Mouse (Mus musculus) adrenal gland, adult 18-20 months (tissue): ENCODE results near the gene Cfdp1. TPM values are rescaled to one million over a fixed set of nuclear protein-coding genes. Genes with fewer than 3 reads are reported as not detected.
A peak's percentile ranks its signal among the peaks of the same experiment; 100 is the strongest.

Experiments
- DNase-seq, 2 experiments: peaks; one replicate each; pipeline ENCODE4 v3.0.0; 2021 to 2022; ENCODE audit warnings: low spot score in 2 of 2
- total RNA-seq, 2 experiments: library from RNA; stranded (reverse); gene quantifications; 1 replicate in 1 of 2; 2 replicates in 1 of 2; pipeline ENCODE4 v1.2.3; 2021

Cfdp1 gene
- total RNA-seq, 2 experiments from 2014 or later = 68.2 to 77.9 TPM

DNA sequence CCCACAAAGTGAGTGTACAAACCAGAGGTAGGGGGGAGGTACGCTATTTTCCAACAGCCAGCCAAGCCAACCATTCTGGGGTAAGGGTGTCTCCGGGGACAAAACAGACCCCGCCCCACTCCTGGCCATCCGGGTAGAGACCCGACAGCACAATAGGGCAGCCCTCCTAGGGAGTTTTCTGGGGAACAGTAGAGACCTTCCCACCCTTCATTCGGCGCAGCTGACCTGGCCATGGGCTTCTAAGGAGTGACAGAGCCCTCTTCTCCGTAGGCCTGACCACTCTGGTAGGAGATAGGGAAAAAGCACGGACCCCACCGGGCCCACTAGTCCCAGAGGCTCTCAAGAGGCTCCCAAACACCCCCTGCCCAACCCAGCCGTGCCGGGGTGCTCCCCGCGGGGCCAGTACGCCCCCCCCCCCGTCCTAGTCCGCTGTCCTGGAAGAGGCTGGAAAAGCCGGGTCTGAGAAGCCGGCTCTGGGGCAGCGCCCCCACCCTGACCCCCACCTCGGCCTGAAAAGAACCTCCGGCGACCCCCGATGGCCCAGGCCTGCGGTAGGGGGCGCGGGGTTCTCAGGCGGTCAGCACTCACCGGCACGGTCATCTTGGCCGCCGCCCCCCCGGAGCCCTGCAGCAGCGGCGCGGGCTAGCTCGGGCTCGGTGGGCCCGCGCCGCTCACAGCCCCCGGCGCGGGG, 110.8 kb downstream of the Cfdp1 start:
- no peak for DNase-seq

DNA sequence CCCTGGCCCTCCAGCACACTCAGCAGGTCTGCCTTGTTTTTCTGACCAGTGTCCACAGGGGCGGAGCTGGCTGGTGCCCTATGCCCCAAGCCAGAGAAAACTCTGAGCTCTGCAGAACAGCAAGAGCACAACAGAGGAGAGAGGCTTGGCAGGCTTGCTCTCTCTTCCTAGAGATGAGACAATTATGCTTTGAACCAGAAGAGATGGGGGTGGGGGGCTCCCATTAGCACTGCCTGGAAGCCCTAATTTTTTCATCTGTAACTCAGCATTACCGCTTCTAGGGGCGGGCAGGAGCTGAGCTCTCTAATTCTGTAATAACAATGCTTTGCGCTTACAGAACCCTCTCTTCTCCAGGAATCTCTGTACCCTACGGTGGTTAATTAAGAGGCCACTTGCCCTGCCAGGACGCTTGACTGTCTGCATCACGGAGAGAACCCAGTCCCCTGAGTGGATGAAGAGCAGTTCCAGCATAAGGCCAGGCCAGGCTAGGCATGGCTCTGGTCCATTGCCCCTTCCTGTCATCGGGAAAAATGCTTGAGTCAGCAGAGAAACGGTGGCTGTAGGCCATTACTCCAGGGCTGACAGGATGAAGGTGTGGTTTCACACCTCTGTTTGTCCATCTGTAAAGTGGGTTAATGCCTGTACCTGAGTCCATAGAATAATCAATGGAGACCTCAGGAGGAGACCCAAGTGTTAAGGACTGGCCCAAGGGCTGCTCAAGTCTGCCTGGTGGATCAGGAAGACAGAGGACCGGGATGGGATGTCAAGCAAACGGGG, 111.6 kb downstream of the Cfdp1 start:
- DNase-seq = peak in 1 of 2 experiments; percentile 8

DNA sequence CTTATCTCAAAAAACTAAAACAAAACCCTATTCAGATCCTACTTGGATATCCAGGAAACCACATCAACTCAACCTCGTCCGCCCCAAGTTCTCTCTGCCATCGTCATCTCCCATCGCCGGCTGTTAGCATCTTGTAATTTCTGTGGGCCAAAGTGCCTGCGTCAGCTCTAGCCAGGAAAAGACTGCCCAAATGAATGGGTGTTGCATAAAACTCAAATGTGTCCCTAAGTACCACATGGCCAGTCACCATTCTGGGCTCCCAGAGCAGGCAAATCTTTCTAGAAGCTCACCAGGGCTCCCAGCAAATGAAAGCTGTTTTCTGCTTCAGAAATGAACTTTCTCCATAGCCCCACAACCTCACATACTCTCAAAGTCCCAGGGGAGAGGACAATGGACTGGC, 112.5 kb downstream of the Cfdp1 start:
- DNase-seq = peak; percentile 11 to 26

DNA sequence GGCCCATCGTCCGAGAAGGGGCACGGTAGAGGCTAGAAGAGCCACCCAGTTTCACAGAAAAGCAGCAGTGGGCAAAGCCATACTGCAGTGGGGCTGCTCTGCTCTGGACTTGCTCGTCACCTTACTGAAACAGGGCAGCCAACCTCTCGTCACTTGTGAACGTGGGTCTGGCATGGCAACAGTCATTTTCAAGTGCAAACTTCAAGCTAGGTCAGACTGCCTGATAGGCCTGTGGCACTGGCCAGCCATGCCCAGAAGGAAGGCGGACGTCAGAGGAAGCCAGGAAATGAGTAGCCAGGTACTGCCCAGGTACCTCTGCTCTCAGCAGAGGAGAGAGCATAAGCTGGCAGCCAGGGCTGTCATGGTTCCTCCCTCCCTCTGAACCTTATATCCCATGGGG, 113.1 kb downstream of the Cfdp1 start:
- peak in 1 of 2 experiments; percentile 10 for DNase-seq

DNA sequence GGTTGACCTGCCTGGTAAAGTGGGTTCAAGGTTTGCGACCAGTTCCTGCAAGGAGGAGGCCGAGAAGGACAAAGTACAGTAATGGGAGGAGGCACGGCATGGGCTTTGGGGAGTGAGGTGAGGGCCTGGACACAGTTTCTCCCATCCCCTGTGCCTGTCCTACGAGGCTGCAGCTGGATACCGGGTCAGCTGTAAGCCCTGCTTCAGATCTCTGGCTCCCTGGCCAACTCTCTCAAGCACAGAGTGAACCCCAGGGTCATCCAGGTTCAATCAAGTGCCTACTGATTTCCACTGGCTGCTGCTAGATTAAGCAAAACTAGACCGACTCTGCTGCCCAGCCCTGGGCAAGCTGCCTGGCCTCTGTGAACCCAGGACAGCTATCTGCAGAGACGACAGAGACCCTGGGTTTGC, 113.8 kb downstream of the Cfdp1 start:
- DNase-seq = peak; percentile 17 to 26

DNA sequence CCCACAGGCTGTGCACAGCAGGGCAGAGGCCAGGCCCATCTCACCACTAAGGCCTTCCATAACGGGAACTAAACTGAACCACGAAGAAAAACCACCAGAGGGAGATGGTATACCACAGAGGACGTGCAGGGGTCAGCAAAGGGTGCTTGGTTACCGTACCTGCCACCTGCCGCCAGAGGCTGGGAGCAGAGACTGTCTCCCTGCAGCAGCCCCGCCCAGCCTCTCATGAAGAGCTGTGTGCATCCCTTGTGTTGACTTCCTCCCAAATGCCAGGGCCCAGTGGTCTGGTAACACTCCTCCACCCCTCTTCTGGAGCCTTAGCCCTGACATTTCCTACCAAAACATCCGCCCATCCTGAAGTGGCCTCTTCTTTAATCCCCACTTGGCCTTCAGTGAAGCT, 114.5 kb downstream of the Cfdp1 start:
- DNase-seq = peak; percentile 4 to 34

DNA sequence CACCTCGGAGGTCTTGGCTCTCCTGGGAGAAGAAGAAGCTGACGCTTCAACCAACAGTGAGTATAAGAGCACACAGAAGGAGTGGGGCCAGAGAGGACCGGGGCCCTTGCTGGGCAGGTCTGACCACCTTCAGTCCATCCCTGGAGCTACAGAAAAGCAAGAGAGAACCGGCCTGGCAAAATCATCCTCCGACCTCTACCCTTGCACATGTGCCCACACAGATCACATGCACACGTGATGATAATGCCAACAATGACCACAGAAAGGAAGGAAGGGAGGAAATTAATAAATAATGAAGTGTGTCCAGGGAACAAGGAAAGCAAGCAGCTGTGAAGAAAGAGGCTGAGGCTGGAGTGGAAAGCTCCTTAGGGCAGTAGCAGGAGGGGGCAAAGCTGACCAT, 115.2 kb downstream of the Cfdp1 start:
- no peak for DNase-seq

DNA sequence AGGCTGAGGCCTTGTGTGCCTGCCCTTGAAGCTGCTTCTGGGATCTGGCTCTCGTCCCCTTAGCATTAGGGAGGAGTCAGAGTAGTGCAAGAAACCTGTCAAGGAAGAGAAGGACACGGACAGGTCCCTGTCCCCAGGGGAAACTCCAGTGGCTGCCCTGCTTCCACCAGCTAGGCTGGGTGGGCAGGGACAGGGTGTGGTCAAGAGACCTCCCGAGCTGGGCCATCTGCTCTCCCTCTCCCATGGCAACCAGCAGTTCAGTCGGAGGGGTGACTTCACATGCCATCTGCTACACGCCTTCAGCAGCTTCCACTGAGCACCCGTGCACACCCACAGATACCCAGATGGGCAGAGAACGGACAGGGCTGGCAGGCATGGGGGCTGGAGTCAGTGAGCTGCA, 117.8 kb downstream of the Cfdp1 start:
- peak; percentile 11 to 25 for DNase-seq

DNA sequence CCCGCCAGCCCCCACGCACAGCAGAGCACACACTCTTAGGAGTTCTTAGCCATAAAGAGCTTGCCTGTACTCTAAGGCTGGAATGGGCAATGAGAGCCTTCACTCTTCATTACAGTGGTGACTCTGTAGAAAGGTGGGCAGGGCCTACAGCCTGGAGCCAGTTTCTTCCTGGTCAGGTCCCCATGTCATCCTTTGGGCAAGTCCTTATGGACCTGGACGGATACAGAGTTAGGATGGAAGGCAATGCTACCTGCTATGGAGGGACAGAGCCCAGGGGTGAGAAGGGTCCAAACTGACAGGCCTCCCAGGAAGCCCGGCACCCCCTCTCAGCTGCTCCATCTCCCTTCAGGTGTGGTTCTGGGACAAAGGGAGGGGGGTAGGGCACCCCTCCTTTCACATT, 118.3 kb downstream of the Cfdp1 start:
- no peak for DNase-seq

DNA sequence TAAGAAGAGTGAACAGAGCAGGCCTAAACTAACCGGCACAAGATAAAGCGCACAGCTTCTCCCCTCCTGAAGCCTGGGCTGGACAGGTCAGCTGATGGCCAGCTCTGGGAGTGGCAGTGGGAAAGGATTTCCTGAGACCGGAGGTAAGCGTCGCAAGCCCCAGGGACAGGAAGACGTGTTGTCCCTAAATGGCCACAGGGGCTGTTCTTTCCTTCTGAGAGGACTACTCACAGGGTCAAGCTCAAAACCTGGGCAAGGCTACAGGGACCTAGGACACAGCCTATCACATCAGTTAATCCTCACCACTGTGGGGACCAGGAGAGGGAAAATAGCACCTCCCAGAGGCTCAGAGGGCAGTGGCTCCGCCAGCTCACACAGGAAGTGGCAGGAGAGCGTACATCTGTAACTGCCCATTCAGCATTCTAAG, 118.7 kb downstream of the Cfdp1 start:
- DNase-seq = peak in 1 of 2 experiments; percentile 39

DNA sequence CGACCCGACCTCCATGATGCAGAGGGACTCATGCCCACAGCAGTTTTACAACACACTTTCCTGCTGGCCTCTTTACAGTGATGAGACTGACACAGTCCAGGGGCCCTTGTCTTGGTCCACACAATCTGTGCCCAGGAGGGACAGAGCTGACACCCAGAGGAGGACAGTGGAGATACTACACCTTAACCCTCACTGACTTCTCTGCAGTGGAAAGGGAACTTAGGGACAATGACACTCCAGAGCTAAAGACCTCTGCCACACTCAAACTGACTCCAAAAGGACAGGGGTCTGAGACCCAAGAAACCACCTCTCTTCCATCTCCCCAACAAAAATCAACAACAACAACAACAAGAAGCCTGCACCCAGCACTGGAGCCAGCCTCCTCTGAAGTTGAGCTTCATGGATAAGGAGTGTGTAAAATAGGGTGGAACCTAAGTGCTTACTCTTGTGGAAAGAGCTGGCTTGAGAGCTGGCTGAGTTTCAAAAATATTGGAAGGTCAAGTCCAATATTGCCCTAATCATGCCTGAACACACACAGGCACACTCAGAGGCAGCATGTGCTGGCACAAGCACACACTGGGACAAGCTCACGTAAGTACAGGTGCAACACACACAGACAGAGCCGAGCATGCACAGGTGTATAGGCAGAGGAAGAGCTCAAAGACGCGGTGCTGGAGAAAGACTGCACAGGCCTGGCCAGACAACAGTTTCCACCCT, 119.7 kb downstream of the Cfdp1 start:
- DNase-seq = peak in 1 of 2 experiments; percentile 26

DNA sequence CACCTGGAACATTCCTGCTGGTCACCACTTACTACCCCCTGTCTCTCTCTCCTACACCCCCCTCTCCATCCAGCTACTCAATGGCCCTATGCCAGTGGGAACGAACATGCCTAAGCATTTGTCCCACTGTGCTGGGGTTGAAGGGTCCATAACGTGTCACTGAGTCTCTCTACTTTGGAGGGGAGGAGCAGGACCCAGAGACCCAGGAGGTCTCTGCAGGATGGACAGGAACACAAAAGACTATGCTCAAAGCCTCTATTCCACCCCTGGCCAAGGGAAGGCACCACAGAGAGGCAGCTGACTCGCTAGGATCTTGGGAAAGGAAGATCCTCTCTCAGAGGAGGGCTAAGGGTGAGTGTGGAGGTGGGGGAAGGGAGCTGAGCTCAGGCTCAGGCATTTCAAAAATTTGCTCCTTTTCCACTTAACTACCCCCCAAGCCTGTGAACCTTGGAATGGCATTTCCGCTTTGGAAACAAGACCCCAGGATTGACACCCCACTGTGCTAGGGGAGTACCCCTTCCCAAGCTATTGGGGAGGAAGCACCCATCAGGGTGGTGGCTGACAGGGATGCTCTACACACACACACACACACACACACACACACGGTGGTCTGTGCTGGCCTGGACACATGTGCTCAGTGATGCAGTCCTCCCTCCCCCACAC, 120.4 kb downstream of the Cfdp1 start:
- DNase-seq = no peak

DNA sequence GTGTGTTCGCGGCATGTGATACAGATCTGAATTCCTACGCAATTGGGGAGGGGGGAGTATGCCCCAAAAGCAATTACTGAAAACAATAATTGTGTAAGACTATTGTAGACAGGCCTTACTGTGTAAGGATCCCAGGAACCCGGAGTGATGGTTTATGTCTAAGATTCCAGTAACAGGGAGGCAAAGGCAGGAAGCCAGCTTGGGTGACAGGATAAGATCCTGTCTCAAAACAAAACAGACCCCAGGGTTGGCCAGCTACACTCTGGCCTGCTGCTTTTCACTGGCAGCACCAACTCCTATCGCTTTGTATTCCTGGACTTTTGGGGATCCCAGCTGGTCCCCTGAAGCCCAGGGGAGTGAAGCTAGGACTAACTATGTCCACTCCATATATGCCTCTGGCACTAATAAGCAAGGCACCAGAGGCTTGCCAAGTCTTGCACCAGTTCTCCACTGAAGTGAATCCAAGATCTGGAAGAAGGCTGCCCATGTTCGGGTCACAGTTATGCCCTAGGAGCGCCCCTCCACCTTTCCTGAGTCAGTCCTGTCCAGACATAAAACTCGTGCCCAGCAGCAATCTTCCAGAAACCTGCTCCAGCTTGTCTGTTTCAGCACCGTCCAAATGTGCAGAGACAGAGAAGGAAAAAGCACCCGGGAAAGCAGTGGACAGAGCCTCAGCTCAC, 121.5 kb downstream of the Cfdp1 start:
- DNase-seq = peak in 1 of 2 experiments; percentile 32

DNA sequence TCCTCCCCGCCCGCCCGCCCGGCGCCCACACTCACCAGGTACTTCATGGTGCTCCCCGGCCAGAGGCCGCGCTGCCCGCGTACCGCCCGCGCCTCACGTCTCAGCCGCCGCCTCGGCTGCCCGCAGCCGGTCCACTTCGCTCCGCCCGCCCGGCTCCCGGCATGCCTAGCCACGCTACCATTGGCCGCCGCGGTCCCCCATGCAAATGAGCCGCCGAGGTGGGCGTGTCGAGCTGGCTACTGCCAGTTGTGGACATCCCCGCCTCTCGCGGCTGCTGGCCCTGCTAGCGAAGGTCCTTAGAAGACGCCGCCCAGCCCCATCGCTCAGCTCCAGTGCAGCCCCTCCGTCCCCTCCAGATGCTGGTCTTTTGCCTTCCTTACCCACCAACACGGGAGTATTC, 122.1 kb downstream of the Cfdp1 start:
- DNase-seq = peak; percentile 96 to 97

DNA sequence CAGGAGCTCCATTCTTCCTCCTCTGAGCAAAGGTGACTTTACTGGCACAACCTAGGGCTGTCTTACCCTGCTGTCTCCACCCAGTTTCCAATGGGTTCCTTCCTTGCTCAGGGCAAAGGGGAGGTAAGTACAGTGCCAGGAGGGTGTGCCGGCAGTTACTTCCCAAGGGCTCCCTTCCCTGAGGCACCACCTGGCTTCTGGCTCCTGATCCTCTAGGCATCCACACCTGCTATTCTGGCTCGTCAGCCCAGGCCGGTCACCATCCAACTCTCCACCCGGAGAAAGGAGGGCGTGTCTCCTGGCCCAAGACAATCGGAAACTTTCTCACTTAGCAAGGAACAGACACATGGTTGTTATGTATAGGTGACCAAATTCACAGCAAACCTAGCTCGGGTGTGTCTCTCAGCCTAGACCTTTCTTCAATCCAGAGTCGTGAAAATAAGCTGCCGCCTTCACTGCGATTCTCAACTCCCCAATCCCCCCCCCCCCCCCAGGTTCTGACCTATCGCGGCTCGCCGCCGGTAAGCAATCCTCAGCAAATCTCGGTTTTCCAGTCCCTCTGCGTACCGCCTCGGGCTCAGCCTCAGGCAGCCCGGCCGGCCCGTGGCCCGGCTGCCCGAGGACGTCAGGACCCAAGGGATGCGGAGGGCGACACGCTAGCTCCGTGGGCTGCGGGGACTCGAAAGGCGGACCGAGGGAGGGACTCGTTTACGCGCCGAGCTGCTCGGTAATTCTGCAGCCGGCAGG, 122.7 kb downstream of the Cfdp1 start:
- no peak for DNase-seq

DNA sequence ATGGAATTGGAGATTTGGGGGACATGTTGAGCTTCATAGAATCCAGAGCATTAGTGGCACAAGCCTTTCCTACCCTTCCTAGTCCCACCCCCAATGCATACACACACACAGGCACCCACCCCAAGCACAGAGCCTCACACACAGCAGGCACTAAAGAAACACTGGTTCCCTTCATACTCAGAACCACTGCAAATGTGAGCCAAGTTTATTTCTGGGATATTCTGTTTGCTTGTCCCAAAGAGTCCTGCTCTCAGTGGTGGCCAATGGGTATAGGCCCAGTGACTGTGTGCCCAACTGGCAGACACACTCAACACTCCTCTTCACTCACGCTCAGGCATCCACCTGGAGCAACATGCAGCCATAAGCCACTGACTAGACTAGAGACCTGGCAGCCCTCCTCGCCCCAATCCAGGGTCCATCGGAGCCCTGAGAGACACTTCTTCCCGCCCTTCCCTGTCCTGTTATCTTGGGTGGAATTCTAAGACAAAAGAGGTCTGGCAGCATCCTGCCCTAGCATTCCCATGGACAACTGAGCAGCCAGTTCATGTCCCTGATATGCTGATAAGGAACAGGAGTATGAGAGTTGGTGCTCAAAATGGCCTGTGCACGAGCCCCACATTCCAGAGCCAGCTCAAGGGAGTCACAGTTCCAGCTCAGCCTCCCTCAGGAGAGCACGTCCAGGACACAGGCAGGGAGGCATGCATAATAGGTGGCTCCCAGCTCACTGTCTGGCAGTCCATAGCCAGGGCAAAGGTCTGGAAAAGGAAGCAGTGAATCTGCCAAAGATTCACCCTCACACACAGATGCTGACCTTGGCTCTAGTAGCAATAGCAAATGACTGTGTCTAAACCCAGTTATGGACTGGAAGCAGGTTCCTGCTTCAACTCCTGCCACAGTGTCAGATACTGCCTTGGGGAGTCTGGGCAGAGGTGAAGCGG, 124.6 kb downstream of the Cfdp1 start:
- DNase-seq = no peak

DNA sequence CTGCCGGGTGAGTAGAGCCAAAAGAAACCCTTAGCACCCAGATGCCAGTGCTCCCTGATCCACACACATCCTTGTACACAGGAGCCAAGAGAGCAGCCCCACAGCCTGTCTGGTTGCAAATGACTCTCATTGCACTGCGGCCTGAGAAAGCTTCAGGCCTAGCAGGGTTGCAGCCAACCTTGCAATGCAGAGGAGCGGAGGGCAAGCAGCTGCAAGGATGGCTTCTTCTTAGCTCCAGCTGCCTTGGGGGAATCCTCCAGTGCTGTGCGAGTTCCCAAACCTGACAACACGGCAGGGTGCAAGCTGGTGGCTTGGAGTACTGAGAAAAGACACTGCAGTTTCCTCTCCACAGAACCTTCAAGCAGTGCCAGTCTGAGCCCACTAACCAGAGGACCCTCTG, 125.6 kb downstream of the Cfdp1 start:
- no peak for DNase-seq

DNA sequence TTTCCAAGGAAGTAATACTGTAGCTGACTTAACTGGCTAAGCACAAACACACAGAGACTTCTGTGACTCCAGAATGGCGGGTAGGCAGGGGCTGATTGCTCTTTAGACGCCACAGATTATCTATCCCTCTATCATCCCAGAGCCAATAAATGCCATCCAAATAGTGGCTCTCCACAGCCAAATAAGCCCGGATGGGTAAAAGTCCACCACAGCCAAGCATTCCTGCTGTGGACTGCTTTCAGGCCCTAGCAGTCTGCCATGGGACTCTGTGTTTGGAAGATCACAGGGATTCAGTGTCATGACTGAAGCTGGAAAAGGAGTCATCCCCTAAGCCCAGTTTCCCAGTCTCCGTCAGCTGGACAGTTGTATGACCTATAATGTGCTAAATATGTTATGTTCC, 126.5 kb downstream of the Cfdp1 start:
- no peak for DNase-seq
